Mouse (Mus musculus): Measurements from ENCODE around the gene Atad5.
A peak's percentile ranks its signal among the peaks of the same experiment; 100 is the strongest.

Atad5 gene

GRCm38 (mm10) chr11:80183705-80184255, 94.6 kb downstream of the Atad5 start, which contains the start of gene Rnf135:
Gene Rnf135 (plus strand): TSS chr11:80183851.
- peak; percentile 75 for DNase-seq

- no peak for DNase-seq
Observed at GRCm38 (mm10) chr11:80184531-80185071, 95.4 kb downstream of the Atad5 start.

Data from right cerebral cortex, postnatal 4 days (tissue).